Mouse (Mus musculus) lung, postnatal 0 days (tissue): ENCODE measurements around the gene Acp2.

ENCODE experiments used
- CTCF ChIP-seq: IDR thresholded peaks from 2 replicates; pipeline ENCODE4 v1.5.1; 2016; ENCODE audit warnings: antibody characterized with exemption, mild to moderate bottlenecking
- EP300 ChIP-seq: IDR thresholded peaks from 2 replicates; pipeline ENCODE4 v1.6.1; 2016; ENCODE audit warnings: antibody characterized with exemption, mild to moderate bottlenecking, control low read depth

GRCm38 (mm10) chr2:91252512-91252911 lies 49.8 kb downstream of the Acp2 start:
- TF ChIP-seq CTCF (no peak), EP300 (no peak)
